Mouse (Mus musculus): ENCODE results near the gene Usf2.
"Not testable (repeated sequence)": the region's sequence is repeated elsewhere in the genome, so short reads cannot be mapped to it uniquely, and the experiment has no call there.

GRCm38 (mm10) chr7:30949902-30950301, 6.7 kb downstream of the Usf2 start:
- TF ChIP-seq CTCF (conservative IDR thresholded peaks at IDR 0.05 in 1 of 2, IDR thresholded peaks at IDR 0.05 in 1 of 2; ENCODE audit: low read depth in 2 of 2, low read length in 2 of 2); SIN3A (IDR thresholded peaks at IDR 0.05; ENCODE audit: low read length); RCOR1 (conservative IDR thresholded peaks at IDR 0.05; ENCODE audit: low read depth, low read length); E2F4 (IDR thresholded peaks at IDR 0.05; ENCODE audit: insufficient replicate concordance, low read depth, low read length); TCF12 (IDR thresholded peaks at IDR 0.05; ENCODE audit: low read depth, low read length); MAZ (IDR thresholded peaks at IDR 0.05; ENCODE audit: low read depth, low read length); CHD2 (IDR thresholded peaks at IDR 0.05; ENCODE audit: low read length); POLR2AphosphoS2 (IDR thresholded peaks at IDR 0.05; ENCODE audit: low read depth, low read length); ZNF384 (IDR thresholded peaks at IDR 0.05; ENCODE audit: low read depth, low read length); EP300 (IDR thresholded peaks at IDR 0.05; ENCODE audit: low read length); POLR2A (IDR thresholded peaks at IDR 0.05; ENCODE audit: low read depth, low read length); MYC (IDR thresholded peaks at IDR 0.05; ENCODE audit: low read depth, low read length); CHD1 (IDR thresholded peaks at IDR 0.05; ENCODE audit: low read depth, low read length): not testable (repeated sequence)

All from CH12.LX (cell line).